Mouse (Mus musculus) small intestine, adult 2 months (tissue): ENCODE data around the gene Cdkn2b.

Experiments used
- CTCF ChIP-seq: fragments of 200-500 bp; IDR thresholded peaks from 2 replicates; pipeline ENCODE4 v1.5.1; 2012; ENCODE audit warnings: low read depth, mild to moderate bottlenecking, control low read depth, inconsistent platforms, low read length, moderate library complexity, mixed read lengths; ENCODE audit not compliant: insufficient replicate concordance, insufficient read length; ENCODE audit errors: extremely low read depth
- POLR2A ChIP-seq: fragments of 200-500 bp; IDR thresholded peaks from 2 replicates; pipeline ENCODE4 v1.6.1; 2012; ENCODE audit warnings: low read depth, mild to moderate bottlenecking, control low read depth, inconsistent platforms, low read length, moderate library complexity

DNA sequence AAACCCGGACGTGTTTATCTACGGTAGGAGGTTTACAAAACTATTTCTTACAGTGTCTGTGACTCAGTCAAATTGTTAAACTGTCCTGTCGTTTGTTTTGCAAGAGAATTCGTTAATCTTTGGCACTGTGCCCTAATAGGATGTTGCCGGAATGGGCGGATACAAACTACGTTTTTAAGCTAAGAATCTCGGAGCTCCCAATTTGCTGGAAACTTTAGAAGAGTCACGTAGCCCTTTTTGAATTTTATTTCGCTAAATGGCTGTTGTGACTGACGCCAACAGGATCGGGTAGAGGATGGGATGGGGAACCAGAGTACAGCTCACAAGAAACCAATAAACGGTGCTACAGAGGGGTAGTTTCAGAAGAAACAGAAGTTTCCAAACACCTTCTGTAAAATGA lies 36.8 kb downstream of the Cdkn2b start:
- no peak for TF ChIP-seq POLR2A
- TF ChIP-seq CTCF, result no peak
